Mouse (Mus musculus): ENCODE measurements around the gene Agtpbp1. TPM values are rescaled to one million over a fixed set of nuclear protein-coding genes. Genes with fewer than 3 reads are reported as not detected.

Agtpbp1 gene
- total RNA-seq, 4 experiments from 2014 or later, result 331 to 365 (median 343) TPM

- no peak for DNase-seq (ENCODE audit: low spot score in 2 of 2)
Measured at GRCm38 (mm10) chr13:59534301-59534700, 50.7 kb downstream of the Agtpbp1 start.

GRCm38 (mm10) chr13:59533331-59533730 is 51.7 kb downstream of the Agtpbp1 start:
- DNase-seq (ENCODE audit: low spot score in 2 of 2), result no peak

GRCm38 (mm10) chr13:59531203-59531602 is 53.8 kb downstream of the Agtpbp1 start:
- no peak for DNase-seq (ENCODE audit: low spot score in 2 of 2)

- DNase-seq (ENCODE audit: low spot score in 2 of 2), result no peak
Measured at GRCm38 (mm10) chr13:59530491-59530890, 54.5 kb downstream of the Agtpbp1 start.

GRCm38 (mm10) chr13:59521271-59522064 is 63.6 kb downstream of the Agtpbp1 start:
- no peak for DNase-seq (ENCODE audit: low spot score in 2 of 2)

- no peak for DNase-seq (ENCODE audit: low spot score in 2 of 2)
Measured at GRCm38 (mm10) chr13:59520834-59521233, 64.2 kb downstream of the Agtpbp1 start.

- no peak for DNase-seq (ENCODE audit: low spot score in 2 of 2)
Measured at GRCm38 (mm10) chr13:59519479-59519878, 65.5 kb downstream of the Agtpbp1 start.

- DNase-seq (ENCODE audit: low spot score in 2 of 2), result no peak
Measured at GRCm38 (mm10) chr13:59518016-59518415, 67.0 kb downstream of the Agtpbp1 start.

GRCm38 (mm10) chr13:59515074-59515473 is 70.0 kb downstream of the Agtpbp1 start:
- DNase-seq (ENCODE audit: low spot score in 2 of 2), result no peak

- DNase-seq (ENCODE audit: low spot score in 2 of 2), result no peak
Measured at GRCm38 (mm10) chr13:59509644-59510366, 75.2 kb downstream of the Agtpbp1 start.

GRCm38 (mm10) chr13:59508584-59508983 is 76.4 kb downstream of the Agtpbp1 start:
- DNase-seq (ENCODE audit: low spot score in 2 of 2), result no peak

- no peak for DNase-seq (ENCODE audit: low spot score in 2 of 2)
Measured at GRCm38 (mm10) chr13:59506450-59506849, 78.6 kb downstream of the Agtpbp1 start.

- DNase-seq (ENCODE audit: low spot score in 2 of 2), result peak; percentile 41 to 54
Measured at GRCm38 (mm10) chr13:59505867-59506266, 79.2 kb downstream of the Agtpbp1 start.

GRCm38 (mm10) chr13:59503581-59503980 is 81.4 kb downstream of the Agtpbp1 start:
- no peak for DNase-seq (ENCODE audit: low spot score in 2 of 2)

- no peak for DNase-seq (ENCODE audit: low spot score in 2 of 2)
Measured at GRCm38 (mm10) chr13:59499831-59500230, 85.2 kb downstream of the Agtpbp1 start.

GRCm38 (mm10) chr13:59499374-59499773 is 85.7 kb downstream of the Agtpbp1 start:
- DNase-seq (ENCODE audit: low spot score in 2 of 2), result no peak

GRCm38 (mm10) chr13:59498191-59498590 is 86.8 kb downstream of the Agtpbp1 start:
- no peak for DNase-seq (ENCODE audit: low spot score in 2 of 2)

GRCm38 (mm10) chr13:59495839-59496238 is 89.2 kb downstream of the Agtpbp1 start:
- no peak for DNase-seq (ENCODE audit: low spot score in 2 of 2)

- DNase-seq (ENCODE audit: low spot score in 2 of 2), result no peak
Measured at GRCm38 (mm10) chr13:59494619-59495262, 90.3 kb downstream of the Agtpbp1 start.

- no peak for DNase-seq (ENCODE audit: low spot score in 2 of 2)
Measured at GRCm38 (mm10) chr13:59490726-59491125, 94.3 kb downstream of the Agtpbp1 start.

GRCm38 (mm10) chr13:59489143-59489542 is 95.9 kb downstream of the Agtpbp1 start:
- DNase-seq (ENCODE audit: low spot score in 2 of 2), result no peak

- no peak for DNase-seq (ENCODE audit: low spot score in 2 of 2)
Measured at GRCm38 (mm10) chr13:59487287-59487686, 97.7 kb downstream of the Agtpbp1 start.

All from layer of hippocampus, adult 8-10 months (tissue).